Mouse (Mus musculus) gastrocnemius, postnatal 14 days (tissue): ENCODE measurements around the gene Lrig3. TPM values are rescaled to one million over a fixed set of nuclear protein-coding genes. Genes with fewer than 3 reads are reported as not detected.

Source experiments
- DNase-seq: peaks from one replicate; pipeline ENCODE4 v3.0.0; 2021; ENCODE audit warnings: mixed read lengths
- intact Hi-C: fragments of 180-260 bp; cut with DNase I; formaldehyde crosslinking; loops from one replicate; pipeline ENCODE4 v1.15.1; 2025; ENCODE audit warnings: low total_unique reads
- total RNA-seq, 2 experiments: library from RNA; stranded (reverse); gene quantifications; 2 replicates each; pipeline ENCODE4 v1.2.3; 2021

The Lrig3 gene
- total RNA-seq, 2 experiments from 2014 or later, result 5.2 to 5.5 TPM

- intact Hi-C loops, result no loop called here
- no peak for DNase-seq
These were observed 11.0 kb upstream of the Lrig3 start for GRCm38 (mm10) chr10:125954747-125955530.

DNA sequence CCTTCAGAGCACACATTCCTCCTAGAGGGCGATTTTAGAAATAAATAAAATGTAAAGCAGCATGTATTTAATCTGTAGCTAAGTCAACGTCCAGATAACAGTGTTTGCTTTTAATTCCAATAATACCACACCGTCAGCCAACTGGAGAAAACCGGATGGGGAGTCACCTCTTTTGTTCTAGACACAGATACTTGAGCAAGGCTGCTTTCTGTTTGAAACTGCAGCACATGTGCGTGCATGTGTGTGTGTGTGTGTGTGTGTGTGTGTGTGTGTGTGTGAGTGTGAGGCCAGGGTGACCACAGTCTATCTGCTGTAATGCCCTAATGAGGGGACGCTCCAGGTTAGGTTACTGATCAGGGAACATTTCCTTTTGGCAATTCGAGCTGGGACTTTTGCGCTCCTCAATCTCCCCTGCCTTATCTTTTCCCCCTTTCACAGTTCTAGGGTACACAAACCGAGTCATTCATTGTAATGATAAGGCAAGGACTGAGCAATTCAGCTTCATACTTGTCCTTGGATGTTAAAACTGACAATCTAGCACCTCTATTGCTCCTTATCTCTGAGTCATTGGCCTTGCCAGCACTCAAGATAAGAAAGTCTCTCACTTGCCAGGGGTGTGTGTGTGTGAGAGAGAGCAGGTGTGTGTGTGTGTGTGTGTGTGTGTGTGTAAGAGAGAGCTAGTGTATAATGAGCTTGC, 4.4 kb upstream of the Lrig3 start:
- DNase-seq, result no peak
- intact Hi-C loops, result no loop called here

GRCm38 (mm10) chr10:125964709-125965108, 1.3 kb upstream of the Lrig3 start:
- DNase-seq, result no peak
- intact Hi-C loops, result no loop called here

GRCm38 (mm10) chr10:125966481-125967251, 698 bp downstream of the Lrig3 start:
- intact Hi-C loops, result no loop called here
- DNase-seq, result peak; percentile 61

DNA sequence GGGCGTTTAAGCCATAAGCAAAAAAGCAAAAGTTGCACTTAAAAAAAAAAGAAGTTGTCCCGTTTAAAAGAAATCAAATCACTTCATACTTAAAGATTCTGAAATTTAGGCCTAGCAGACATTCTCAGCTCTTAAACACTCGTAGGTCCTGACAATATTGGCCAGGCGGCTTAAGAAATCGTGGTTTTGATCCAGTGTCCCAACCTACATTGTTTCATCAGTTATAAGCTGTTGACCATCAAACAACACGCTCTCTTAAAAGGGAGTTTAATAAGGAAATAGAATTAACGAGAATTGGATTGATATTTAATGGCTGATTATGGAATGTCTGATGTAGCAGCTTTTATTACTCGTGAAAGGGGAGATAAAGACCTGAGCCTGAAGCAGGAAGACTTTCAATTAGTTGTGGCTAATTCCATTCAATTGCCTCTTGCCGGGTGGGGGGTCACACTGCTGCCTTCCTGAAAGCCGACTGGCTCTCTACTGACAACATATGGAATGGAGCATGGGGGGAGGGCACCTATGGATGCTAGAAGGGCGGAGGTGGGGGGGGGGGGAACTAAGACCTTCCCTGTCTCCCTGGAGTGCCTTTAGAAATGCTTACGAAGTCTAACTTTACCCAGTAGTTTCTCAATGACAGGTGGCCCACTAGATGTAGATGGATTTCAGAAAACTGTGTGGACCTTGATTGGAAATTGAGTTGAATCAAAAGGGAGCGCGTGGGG, 1.6 kb downstream of the Lrig3 start:
- intact Hi-C loops, result no loop called here

GRCm38 (mm10) chr10:125968191-125969132, 2.5 kb downstream of the Lrig3 start:
- intact Hi-C loops, result no loop called here
- no peak for DNase-seq

More for the DNA sequence above, 1.6 kb downstream of the Lrig3 start:
- no peak for DNase-seq

GRCm38 (mm10) chr10:125969133-125969490, 3.1 kb downstream of the Lrig3 start:
- no peak for DNase-seq
- intact Hi-C loops, result no loop called here

GRCm38 (mm10) chr10:125970031-125970430, 4.1 kb downstream of the Lrig3 start:
- no peak for DNase-seq
- intact Hi-C loops, result no loop called here

DNA sequence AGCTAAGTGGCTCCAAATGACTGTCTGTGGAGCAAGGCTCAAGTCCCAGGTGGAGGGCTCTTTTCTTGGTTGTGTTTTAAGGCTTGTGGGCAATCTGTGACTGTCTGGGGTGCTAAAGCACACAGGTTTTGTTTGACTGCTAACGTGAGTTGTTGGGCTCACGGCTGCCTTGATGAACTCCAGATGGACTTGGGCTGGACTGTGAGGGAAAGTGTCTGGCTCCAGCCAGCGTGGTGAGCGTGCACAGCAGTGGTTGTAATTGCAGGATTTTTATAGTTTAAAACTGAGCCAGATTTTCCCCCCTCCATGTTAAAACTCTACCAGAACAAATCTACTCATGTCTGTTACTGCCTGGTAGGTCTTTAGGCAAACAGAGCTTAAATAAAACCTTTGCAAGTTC, 4.5 kb downstream of the Lrig3 start:
- DNase-seq, result peak; percentile 41
- intact Hi-C loops, result no loop called here

GRCm38 (mm10) chr10:125973726-125974125, 7.8 kb downstream of the Lrig3 start:
- intact Hi-C loops, result no loop called here
- no peak for DNase-seq

- intact Hi-C loops, result no loop called here
- no peak for DNase-seq
These were observed 16.0 kb downstream of the Lrig3 start for GRCm38 (mm10) chr10:125981938-125982337.

- intact Hi-C loops, result no loop called here
These were observed 18.6 kb downstream of the Lrig3 start for GRCm38 (mm10) chr10:125984473-125985035.

GRCm38 (mm10) chr10:125985795-125986194, 19.8 kb downstream of the Lrig3 start:
- no peak for DNase-seq
- intact Hi-C loops, result no loop called here

More at GRCm38 (mm10) chr10:125984473-125985035, 18.6 kb downstream of the Lrig3 start:
- no peak for DNase-seq

DNA sequence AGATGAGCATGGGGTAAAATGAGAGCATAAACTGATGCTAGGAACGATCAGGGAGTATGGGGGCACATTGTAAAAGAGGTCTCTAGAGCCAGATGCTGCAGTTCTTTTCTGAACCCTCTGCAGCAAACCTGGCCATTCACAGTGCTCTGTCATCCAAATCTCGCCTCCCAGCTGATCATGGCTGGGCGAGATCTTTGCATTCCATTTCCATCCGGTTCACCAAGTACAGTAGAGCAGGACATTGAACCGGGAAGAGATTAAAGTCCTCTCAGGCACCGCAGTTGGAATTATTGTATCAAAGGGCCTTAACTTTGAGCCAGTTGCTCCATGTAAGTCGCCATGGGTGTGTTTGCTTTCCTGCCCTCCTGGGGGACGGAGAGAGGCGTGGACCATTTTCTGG, 20.5 kb downstream of the Lrig3 start:
- no peak for DNase-seq
- intact Hi-C loops, result no loop called here

- intact Hi-C loops, result no loop called here
- no peak for DNase-seq
These were observed 21.3 kb downstream of the Lrig3 start for GRCm38 (mm10) chr10:125987307-125987706.

DNA sequence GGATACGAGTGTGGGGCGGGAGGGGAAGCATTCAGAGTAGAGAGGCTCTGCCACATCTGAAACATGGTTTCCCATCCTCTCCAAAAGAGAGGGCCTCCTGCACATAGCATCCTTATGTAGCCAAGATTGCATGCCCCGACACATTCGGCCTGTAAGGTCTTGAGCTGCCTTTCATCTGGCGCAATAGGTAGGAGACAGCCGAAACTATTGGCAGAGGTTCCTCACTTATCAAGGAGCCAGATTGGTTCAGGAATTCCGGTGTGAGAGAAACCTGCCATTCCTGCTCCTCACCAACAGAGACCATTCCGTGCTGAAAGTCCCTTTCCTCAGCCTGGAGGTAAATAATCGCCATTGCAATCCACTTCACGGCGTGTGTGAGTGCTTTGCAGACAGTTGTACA, 22.1 kb downstream of the Lrig3 start:
- intact Hi-C loops, result no loop called here
- DNase-seq, result no peak

DNA sequence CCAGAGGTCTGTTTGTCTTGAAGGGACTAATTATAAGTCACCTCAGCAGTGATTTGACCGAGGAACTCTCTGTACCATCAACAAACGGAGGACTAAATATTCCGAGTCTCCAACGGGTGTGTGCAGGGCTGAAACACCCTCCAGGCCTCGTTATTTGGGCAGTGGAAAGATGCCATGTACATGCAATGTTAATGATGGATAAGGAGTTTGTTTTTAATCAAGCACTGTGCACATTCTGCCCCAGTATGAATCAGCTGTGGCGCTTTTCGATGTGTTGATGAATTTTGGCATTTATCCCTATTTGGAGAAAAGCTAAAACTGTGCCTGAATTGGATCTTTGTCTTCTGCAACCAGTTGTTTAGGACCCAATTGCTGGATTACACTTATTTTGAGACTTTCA, 23.9 kb downstream of the Lrig3 start:
- intact Hi-C loops, result loop anchor here (10.0 kb wide), 1 partner anchor 205 kb away; no protein-coding TSS in a partner anchor
- no peak for DNase-seq

DNA sequence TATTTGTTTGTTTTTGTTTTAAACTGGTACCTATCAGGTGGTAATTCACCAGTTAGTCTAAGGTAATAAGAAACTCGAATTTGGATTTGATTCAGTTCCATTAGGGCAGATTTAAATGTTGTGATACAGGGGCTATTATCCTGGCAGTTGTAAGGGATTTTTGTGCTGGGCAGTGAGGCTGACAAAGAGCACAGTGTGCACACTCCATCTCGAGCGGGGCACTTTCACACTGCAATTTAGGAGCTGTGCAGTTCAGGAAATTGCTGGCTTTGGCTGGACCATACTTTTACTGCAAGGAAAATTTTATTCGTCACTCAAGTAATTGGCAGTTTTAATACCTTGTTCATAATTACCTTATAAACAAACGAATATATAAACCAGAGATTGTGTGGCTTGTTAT, 24.4 kb downstream of the Lrig3 start:
- intact Hi-C loops, result loop anchor here (10.0 kb wide), 1 partner anchor 206 kb away; no protein-coding TSS in a partner anchor

More for the DNA sequence above, 24.4 kb downstream of the Lrig3 start:
- no peak for DNase-seq
